Mouse (Mus musculus): ENCODE results near the gene Lmnb2. TPM values are rescaled to one million over a fixed set of nuclear protein-coding genes. Genes with fewer than 3 reads are reported as not detected.

The Lmnb2 gene
- polyA plus RNA-seq, 1 experiment from 2014 or later, result 27.5 TPM

- Histone ChIP-seq H3K9ac (ENCODE audit: low read length) (no peak overlapping the region), H3K4me3 (ENCODE audit: low read length) (no peak overlapping the region), H3K9me3 (replicated peaks; ENCODE audit: control insufficient read depth, low read length) (no peaks in the 10 kb centered on the region), H3K27ac (ENCODE audit: low read length) (no peak overlapping the region), H3K4me1 (ENCODE audit: control insufficient read depth, insufficient read depth, low read length) (peaks cover 7% of the 10 kb centered on the region), H3K36me3 (ENCODE audit: control insufficient read depth, insufficient read depth) (no peaks in the 10 kb centered on the region), H3K27me3 (ENCODE audit: control insufficient read depth, insufficient read depth, low read length) (no peaks in the 10 kb centered on the region), H3K4me2 (ENCODE audit: low read depth, low read length) (no peak overlapping the region)
- no peak for ATAC-seq (replicated peaks; ENCODE audit: extremely low read depth, insufficient read depth, low FRiP score)
- WGBS, result 63% methylated on average over 2 of the region's 2 CpGs
Measured at GRCm38 (mm10) chr10:80880901-80881300, 37.1 kb downstream of the Lmnb2 start.

- Histone ChIP-seq H3K27ac (ENCODE audit: low read length) (no peak overlapping the region), H3K36me3 (ENCODE audit: control insufficient read depth, insufficient read depth) (no peaks in the 10 kb centered on the region), H3K4me1 (ENCODE audit: control insufficient read depth, insufficient read depth, low read length) (peaks cover 7% of the 10 kb centered on the region), H3K9me3 (replicated peaks; ENCODE audit: control insufficient read depth, low read length) (no peaks in the 10 kb centered on the region), H3K9ac (ENCODE audit: low read length) (no peak overlapping the region), H3K4me3 (ENCODE audit: low read length) (no peak overlapping the region), H3K4me2 (ENCODE audit: low read depth, low read length) (no peak overlapping the region), H3K27me3 (ENCODE audit: control insufficient read depth, insufficient read depth, low read length) (no peaks in the 10 kb centered on the region)
- peak; percentile 42; the same call in 1 of the 2 replicates for ATAC-seq (replicated peaks; ENCODE audit: extremely low read depth, insufficient read depth, low FRiP score)
- WGBS, result 7% methylated on average over 5 of the region's 5 CpGs
Measured at GRCm38 (mm10) chr10:80880131-80880641, 37.9 kb downstream of the Lmnb2 start.

GRCm38 (mm10) chr10:80876594-80876993 lies 41.5 kb downstream of the Lmnb2 start:
- Histone ChIP-seq H3K27me3 (ENCODE audit: control insufficient read depth, insufficient read depth, low read length) (no peaks in the 10 kb centered on the region), H3K4me1 (ENCODE audit: control insufficient read depth, insufficient read depth, low read length) (peaks cover 7% of the 10 kb centered on the region), H3K4me3 (ENCODE audit: low read length) (no peak overlapping the region), H3K4me2 (ENCODE audit: low read depth, low read length) (no peak overlapping the region), H3K9ac (ENCODE audit: low read length) (peak overlapping the region; percentile 37; the same call in 1 of the 2 replicates), H3K9me3 (replicated peaks; ENCODE audit: control insufficient read depth, low read length) (no peaks in the 10 kb centered on the region), H3K27ac (ENCODE audit: low read length) (no peak overlapping the region), H3K36me3 (ENCODE audit: control insufficient read depth, insufficient read depth) (no peaks in the 10 kb centered on the region)
- 31% methylated on average over 3 of the region's 3 CpGs for WGBS
- no peak for ATAC-seq (replicated peaks; ENCODE audit: extremely low read depth, insufficient read depth, low FRiP score)

GRCm38 (mm10) chr10:80876028-80876427 lies 42.0 kb downstream of the Lmnb2 start:
- ATAC-seq (replicated peaks; ENCODE audit: extremely low read depth, insufficient read depth, low FRiP score), result no peak
- Histone ChIP-seq H3K4me3 (ENCODE audit: low read length) (no peak overlapping the region), H3K4me2 (ENCODE audit: low read depth, low read length) (no peak overlapping the region), H3K9ac (ENCODE audit: low read length) (no peak overlapping the region), H3K36me3 (ENCODE audit: control insufficient read depth, insufficient read depth) (no peaks in the 10 kb centered on the region), H3K27ac (ENCODE audit: low read length) (no peak overlapping the region), H3K27me3 (ENCODE audit: control insufficient read depth, insufficient read depth, low read length) (no peaks in the 10 kb centered on the region), H3K9me3 (replicated peaks; ENCODE audit: control insufficient read depth, low read length) (no peaks in the 10 kb centered on the region), H3K4me1 (ENCODE audit: control insufficient read depth, insufficient read depth, low read length) (peaks cover 7% of the 10 kb centered on the region)
- 26% methylated on average over 5 of the region's 5 CpGs for WGBS

- Histone ChIP-seq H3K27ac (ENCODE audit: low read length) (no peak overlapping the region), H3K4me2 (ENCODE audit: low read depth, low read length) (no peak overlapping the region), H3K4me3 (ENCODE audit: low read length) (no peak overlapping the region), H3K9me3 (replicated peaks; ENCODE audit: control insufficient read depth, low read length) (no peaks in the 10 kb centered on the region), H3K36me3 (ENCODE audit: control insufficient read depth, insufficient read depth) (no peaks in the 10 kb centered on the region), H3K9ac (ENCODE audit: low read length) (no peak overlapping the region), H3K27me3 (ENCODE audit: control insufficient read depth, insufficient read depth, low read length) (no peaks in the 10 kb centered on the region), H3K4me1 (ENCODE audit: control insufficient read depth, insufficient read depth, low read length) (peaks cover 7% of the 10 kb centered on the region)
- no peak for ATAC-seq (replicated peaks; ENCODE audit: extremely low read depth, insufficient read depth, low FRiP score)
- 77% methylated on average over 9 of the region's 9 CpGs for WGBS
Measured at GRCm38 (mm10) chr10:80874035-80874434, 44.0 kb downstream of the Lmnb2 start.

GRCm38 (mm10) chr10:80871581-80871980 lies 46.5 kb downstream of the Lmnb2 start, which contains the start of gene Tmprss9:
Gene Tmprss9, plus strand, starts transcription at chr10:80871848.
- Histone ChIP-seq H3K36me3 (ENCODE audit: control insufficient read depth, insufficient read depth) (peaks cover 3% of the 10 kb centered on the region; the same call in 1 of the 2 replicates), H3K4me1 (ENCODE audit: control insufficient read depth, insufficient read depth, low read length) (peaks cover under 1% of the 10 kb centered on the region; the same call in 1 of the 2 replicates), H3K27ac (ENCODE audit: low read length) (no peak within 1 kb of the TSS), H3K9me3 (replicated peaks; ENCODE audit: control insufficient read depth, low read length) (no peaks in the 10 kb centered on the region), H3K9ac (ENCODE audit: low read length) (no peak within 1 kb of the TSS), H3K4me3 (ENCODE audit: low read length) (no peak within 1 kb of the TSS), H3K27me3 (ENCODE audit: control insufficient read depth, insufficient read depth, low read length) (no peaks in the 10 kb centered on the region), H3K4me2 (ENCODE audit: low read depth, low read length) (no peak within 1 kb of the TSS)
- ATAC-seq (replicated peaks; ENCODE audit: extremely low read depth, insufficient read depth, low FRiP score), result no peak
- 22% methylated on average over 9 of the region's 9 CpGs for WGBS

GRCm38 (mm10) chr10:80870993-80871392 lies 47.1 kb downstream of the Lmnb2 start:
- no peak overlapping the region for H3K27ac ChIP-seq (ENCODE audit: low read length)
- H3K4me3 ChIP-seq (ENCODE audit: low read length), result no peak overlapping the region
- no peaks in the 10 kb centered on the region for H3K9me3 ChIP-seq (replicated peaks; ENCODE audit: control insufficient read depth, low read length)
- H3K36me3 ChIP-seq (ENCODE audit: control insufficient read depth, insufficient read depth), result peaks cover 3% of the 10 kb centered on the region; the same call in 1 of the 2 replicates
- H3K4me1 ChIP-seq (ENCODE audit: control insufficient read depth, insufficient read depth, low read length), result no peaks in the 10 kb centered on the region
- 80% methylated on average over 3 of the region's 6 CpGs for WGBS
- ATAC-seq (replicated peaks; ENCODE audit: extremely low read depth, insufficient read depth, low FRiP score), result no peak
- H3K9ac ChIP-seq (ENCODE audit: low read length), result no peak overlapping the region
- no peak overlapping the region for H3K4me2 ChIP-seq (ENCODE audit: low read depth, low read length)
- no peaks in the 10 kb centered on the region for H3K27me3 ChIP-seq (ENCODE audit: control insufficient read depth, insufficient read depth, low read length)

GRCm38 (mm10) chr10:80864446-80864845 lies 53.6 kb downstream of the Lmnb2 start:
- no peak overlapping the region for H3K9ac ChIP-seq (ENCODE audit: low read length)
- no peak overlapping the region for H3K27ac ChIP-seq (ENCODE audit: low read length)
- H3K27me3 ChIP-seq (ENCODE audit: control insufficient read depth, insufficient read depth, low read length), result no peaks in the 10 kb centered on the region
- no peak overlapping the region for H3K4me3 ChIP-seq (ENCODE audit: low read length)
- WGBS, result 92% methylated on average over 16 of the region's 16 CpGs
- no peaks in the 10 kb centered on the region for H3K4me1 ChIP-seq (ENCODE audit: control insufficient read depth, insufficient read depth, low read length)
- peaks cover 20% of the 10 kb centered on the region; the same call in 1 of the 2 replicates for H3K36me3 ChIP-seq (ENCODE audit: control insufficient read depth, insufficient read depth)
- H3K4me2 ChIP-seq (ENCODE audit: low read depth, low read length), result no peak overlapping the region
- H3K9me3 ChIP-seq (replicated peaks; ENCODE audit: control insufficient read depth, low read length), result no peaks in the 10 kb centered on the region
- no peak for ATAC-seq (replicated peaks; ENCODE audit: extremely low read depth, insufficient read depth, low FRiP score)

- Histone ChIP-seq H3K9ac (ENCODE audit: low read length) (no peak overlapping the region), H3K36me3 (ENCODE audit: control insufficient read depth, insufficient read depth) (peaks cover 17% of the 10 kb centered on the region; the same call in 1 of the 2 replicates), H3K27me3 (ENCODE audit: control insufficient read depth, insufficient read depth, low read length) (no peaks in the 10 kb centered on the region), H3K4me3 (ENCODE audit: low read length) (no peak overlapping the region), H3K4me1 (ENCODE audit: control insufficient read depth, insufficient read depth, low read length) (no peaks in the 10 kb centered on the region), H3K9me3 (replicated peaks; ENCODE audit: control insufficient read depth, low read length) (no peaks in the 10 kb centered on the region), H3K4me2 (ENCODE audit: low read depth, low read length) (no peak overlapping the region), H3K27ac (ENCODE audit: low read length) (no peak overlapping the region)
- WGBS, result 89% methylated on average over 5 of the region's 5 CpGs
- no peak for ATAC-seq (replicated peaks; ENCODE audit: extremely low read depth, insufficient read depth, low FRiP score)
Measured at GRCm38 (mm10) chr10:80862305-80862704, 55.7 kb downstream of the Lmnb2 start.
